Mouse (Mus musculus): Measurements from ENCODE around the gene Cox6b2.

Cox6b2 gene

GRCm38 (mm10) chr7:4705098-4705497 lies 47.8 kb downstream of the Cox6b2 start:
- DNase-seq = peak; percentile 58

DNA sequence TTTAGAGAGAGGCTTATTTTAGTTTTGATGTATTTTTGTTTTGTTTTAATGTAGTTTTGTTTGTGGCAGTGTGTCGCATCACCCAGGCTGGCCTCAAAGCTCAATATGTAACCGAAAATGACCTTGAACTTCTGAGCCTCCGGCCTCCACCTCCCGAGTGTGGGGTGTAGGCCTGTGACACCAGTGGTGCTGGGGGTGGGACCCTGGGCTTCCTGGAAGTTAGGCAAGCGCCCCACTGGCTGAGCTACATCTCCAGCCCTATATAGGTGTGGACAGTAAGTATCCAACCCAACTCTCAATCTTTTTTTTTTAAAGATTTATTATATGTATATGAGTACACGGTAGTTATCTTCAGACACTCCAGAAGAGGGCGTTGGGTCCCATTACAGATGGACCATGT lies 49.7 kb downstream of the Cox6b2 start:
- DNase-seq = no peak

- DNase-seq = peak; percentile 18
Observed at GRCm38 (mm10) chr7:4702334-4702733, 50.6 kb downstream of the Cox6b2 start.

All from lung, postnatal 10 days (tissue).